Mouse (Mus musculus): ENCODE results near the gene Enpp5.

Enpp5 gene

DNA sequence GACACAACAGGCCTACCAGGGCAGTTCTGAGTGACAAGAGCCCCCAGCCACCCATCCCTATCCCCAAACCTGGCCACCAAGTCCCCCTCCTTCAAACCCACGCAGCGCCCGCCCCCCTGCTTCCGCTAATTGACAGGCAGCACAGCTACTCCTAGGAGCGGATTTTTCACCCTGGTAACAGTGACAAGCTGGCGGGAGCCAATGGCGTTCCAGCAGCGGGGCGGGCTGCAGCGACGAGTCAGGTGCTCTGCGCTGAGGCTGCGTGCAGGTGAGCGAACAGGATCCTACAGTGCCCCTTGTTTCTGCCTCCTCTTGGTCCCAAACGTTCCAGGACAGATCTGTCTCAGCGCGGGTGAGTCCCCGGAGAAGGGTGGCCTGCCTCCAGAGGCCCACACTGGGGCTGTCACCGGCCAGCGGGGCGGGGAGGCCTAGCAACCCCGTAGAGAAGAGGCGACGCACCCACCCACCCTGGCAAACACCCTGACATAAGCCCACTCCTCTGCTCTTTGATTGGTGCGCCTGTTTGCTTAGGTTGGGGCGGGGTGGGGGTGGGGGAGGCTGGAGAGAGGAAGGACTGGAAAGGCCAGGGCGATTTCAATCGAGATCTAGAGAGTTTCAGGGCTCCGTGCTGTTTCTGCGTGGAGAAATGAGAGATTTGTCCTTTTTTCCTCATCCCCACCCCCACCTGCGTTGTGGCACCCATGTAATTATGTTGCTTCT lies at the start of gene Enpp5:
Enpp5 (plus strand) TSS at position 183 of the 720 bp plus-strand sequence.
- DNase-seq, result peak; percentile 72 to 80

- DNase-seq, result no peak
Observed at GRCm38 (mm10) chr17:44029616-44030015, 49.0 kb upstream of the Enpp5 start.

DNA sequence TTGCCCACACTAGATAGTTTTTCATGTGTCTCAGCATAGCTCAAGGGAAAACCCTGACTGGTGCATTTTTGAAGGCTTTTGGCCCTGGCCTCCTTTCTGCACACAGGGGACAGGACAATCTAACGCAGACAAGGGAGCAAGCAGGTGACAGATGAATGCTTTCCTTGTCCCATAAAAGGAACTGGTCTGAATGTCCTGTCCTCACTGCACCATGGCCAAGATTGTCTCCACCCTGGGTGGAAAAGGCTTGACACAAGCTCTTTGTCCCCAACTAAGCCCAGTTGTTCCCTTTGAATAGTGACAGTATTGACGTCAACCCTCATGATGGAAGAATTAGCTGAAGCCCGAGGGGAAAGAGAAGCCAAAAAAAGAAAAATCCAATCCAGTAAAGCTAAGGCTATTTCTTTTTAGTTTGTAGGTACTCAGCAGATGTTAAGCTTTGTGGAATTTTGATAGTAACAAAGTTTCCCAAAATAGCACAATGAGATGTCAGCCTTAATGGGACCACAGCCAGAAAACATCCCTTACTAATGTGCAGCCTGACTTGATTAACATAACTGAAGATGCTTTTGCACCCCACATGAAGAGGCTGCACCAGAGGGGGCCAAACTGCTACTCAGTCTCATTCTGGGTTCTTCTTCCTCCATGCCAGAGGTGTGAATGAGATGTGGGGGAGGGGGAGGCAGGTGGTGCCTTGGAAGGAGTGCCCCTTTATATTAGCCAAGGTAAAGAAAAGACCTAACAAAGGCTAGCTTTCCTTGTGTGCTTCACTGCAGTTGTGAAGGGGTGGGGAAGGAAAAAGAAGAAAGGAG lies 47.6 kb upstream of the Enpp5 start:
- DNase-seq, result no peak

DNA sequence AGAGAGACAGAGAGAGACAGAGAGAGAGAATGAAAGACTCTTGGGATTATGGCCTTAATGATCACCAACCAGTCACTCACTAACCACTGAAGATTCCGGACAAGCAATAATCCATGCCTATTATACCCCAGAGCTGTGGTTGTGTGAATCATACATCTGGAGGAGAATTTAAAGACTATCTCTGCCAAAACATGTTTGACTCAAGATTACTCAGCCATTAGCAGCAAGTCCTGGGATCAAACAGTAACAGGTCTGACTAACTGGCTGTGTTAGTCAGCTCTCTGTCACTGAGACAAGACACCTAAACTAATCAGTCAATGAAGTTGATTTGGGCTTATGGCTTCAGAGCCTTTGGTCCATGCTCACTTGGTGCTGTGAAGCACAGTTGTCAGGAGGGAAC lies 43.6 kb upstream of the Enpp5 start:
- DNase-seq, result no peak

DNA sequence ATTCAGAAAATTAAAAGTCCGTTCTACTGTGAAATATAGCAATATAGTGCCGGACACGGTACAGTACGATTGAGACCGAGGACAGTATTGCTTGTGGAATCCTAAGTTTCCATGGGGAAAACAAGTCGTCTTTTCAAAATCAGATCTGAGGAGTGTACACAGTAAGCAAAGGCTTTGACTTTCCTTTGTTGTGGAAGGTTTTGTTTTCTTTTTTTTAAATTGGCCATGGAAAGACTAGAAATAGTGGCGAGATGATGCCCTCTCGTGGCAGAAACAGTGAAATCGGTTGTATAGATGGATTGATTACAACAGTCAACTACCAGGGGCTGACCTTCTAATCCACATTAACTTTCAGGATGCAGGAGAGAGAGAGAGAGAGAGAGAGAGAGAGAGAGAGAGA lies 40.0 kb upstream of the Enpp5 start:
- no peak for DNase-seq

GRCm38 (mm10) chr17:44040449-44040848 lies 38.2 kb upstream of the Enpp5 start:
- DNase-seq, result no peak

DNA sequence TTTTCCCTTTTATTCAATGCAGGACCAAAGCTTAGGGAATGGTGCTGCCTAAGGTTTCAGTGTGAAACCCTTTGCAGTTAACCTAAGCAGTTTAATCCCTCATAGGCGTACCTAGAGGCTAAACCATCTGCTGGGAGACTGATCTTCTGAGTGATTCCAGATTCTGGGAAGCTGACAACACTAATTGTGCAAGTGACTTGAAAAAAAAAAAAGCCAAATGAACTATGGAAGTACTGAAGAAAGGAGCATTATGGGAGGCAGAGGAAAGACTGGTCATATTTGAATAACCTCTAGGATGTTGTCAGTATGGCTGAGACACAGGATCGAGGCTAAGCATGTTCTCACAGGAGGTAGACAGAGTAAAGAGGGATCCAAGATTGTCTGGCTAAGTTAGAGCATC lies 36.3 kb upstream of the Enpp5 start:
- no peak for DNase-seq

GRCm38 (mm10) chr17:44042861-44043260 lies 35.8 kb upstream of the Enpp5 start:
- no peak for DNase-seq

GRCm38 (mm10) chr17:44053427-44053826 lies 25.2 kb upstream of the Enpp5 start:
- DNase-seq, result no peak

GRCm38 (mm10) chr17:44057123-44057522 lies 21.5 kb upstream of the Enpp5 start:
- no peak for DNase-seq

- DNase-seq, result no peak
Observed at GRCm38 (mm10) chr17:44058145-44058544, 20.5 kb upstream of the Enpp5 start.

- no peak for DNase-seq
Observed at GRCm38 (mm10) chr17:44060781-44061180, 17.8 kb upstream of the Enpp5 start.

DNA sequence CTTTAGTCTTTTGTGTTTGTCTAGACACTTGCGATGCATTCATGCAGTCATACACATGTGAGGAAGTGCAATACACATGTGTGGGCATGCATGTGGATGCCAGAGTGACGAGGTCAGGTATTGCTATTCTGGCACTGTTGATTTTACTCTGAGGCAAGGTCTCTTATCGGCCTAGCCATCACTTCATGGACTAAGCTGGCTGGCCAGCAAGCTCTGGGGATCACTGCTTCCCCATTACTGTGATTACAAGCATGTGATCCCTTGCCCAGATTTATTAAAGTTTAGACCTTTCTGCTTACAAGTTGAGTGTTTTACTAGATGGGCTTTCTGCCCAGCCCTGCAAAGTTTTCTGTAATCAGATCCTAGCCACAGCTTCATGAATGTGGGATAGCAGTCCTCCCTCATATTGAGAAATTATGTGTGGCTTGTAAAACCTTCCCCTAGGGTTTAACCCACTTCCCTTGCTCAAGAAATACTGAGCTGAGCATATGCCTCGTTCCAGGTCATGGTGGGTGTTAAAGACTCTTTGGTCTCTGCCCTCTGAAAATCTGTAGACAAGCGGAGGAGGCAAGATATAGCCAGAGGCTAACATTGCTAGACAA lies 17.2 kb upstream of the Enpp5 start:
- DNase-seq, result no peak

DNA sequence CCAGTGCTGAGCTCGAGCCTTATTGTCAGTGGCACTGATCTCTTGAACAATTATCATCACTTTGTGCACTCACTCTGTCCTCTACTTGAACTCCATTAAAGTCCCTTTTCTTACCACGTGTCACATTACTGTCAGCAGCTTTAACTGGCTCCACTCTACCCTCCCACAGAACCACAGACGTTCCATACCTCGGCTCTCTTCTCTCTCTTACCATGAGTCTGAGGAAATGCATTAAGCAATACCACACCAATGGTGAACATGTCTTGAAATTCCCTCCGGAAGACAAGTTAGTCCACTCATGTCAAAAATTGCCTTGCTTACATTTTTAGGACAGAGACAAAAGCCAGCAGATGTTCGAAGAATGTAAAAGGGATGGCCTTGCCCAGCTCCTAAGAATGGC lies 9.7 kb upstream of the Enpp5 start:
- DNase-seq, result no peak

DNA sequence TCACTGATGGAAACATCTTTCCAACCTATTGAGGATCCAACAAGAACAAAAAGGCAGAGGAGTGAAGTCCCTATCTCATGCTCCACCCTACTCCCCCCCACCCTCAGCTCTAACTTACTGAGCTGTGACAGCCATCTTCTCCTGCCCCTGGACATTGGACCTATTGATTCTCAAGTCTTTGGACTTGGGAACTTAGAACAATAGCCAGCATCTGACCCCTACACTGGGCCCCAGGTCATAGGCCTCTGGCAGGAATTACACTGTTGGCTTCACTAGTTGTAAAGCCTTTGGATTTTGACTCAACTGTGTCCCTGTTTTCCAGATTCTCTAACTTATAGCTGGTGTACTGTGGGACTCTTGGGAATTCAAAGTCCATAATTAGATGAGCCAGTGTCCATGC lies 6.9 kb upstream of the Enpp5 start:
- no peak for DNase-seq

GRCm38 (mm10) chr17:44075601-44076000 lies 3.0 kb upstream of the Enpp5 start:
- DNase-seq, result no peak

GRCm38 (mm10) chr17:44076051-44076680 lies 2.4 kb upstream of the Enpp5 start:
- DNase-seq, result no peak

GRCm38 (mm10) chr17:44077146-44077842 lies 1.3 kb upstream of the Enpp5 start:
- no peak for DNase-seq

- DNase-seq, result no peak
Observed at GRCm38 (mm10) chr17:44077843-44078160, 811 bp upstream of the Enpp5 start.

DNA sequence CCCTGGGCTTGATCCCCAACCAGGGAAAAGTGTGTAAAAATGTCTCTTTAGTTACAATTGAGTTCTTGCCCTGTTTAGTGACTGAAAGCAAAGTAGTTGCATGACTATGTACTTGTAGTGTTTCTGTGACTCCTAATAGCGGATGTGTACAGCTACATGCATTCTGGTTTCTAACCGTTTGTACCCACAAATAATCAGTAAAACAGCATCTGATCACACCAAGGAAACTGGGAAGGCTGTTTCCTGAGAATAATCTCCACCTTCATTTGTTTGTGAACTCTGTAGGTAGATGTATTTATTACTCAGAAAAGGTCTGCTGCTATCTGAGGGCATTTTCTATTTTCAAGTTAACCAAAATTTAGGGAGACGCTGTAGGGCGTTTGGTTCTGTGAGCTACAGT lies 4.5 kb downstream of the Enpp5 start:
- DNase-seq, result no peak

GRCm38 (mm10) chr17:44088226-44088625 lies 9.6 kb downstream of the Enpp5 start:
- no peak for DNase-seq

GRCm38 (mm10) chr17:44090916-44091315 lies 12.3 kb downstream of the Enpp5 start:
- no peak for DNase-seq

GRCm38 (mm10) chr17:44091512-44091911 lies 12.9 kb downstream of the Enpp5 start:
- DNase-seq, result no peak
